Mouse (Mus musculus) kidney, embryonic 15.5 days (tissue): ENCODE measurements around the gene Nkx2-9. TPM values are rescaled to one million over a fixed set of nuclear protein-coding genes. Genes with fewer than 3 reads are reported as not detected.

ENCODE experiments used
- ATAC-seq: fragments of 200-750 bp; cut with Nextera tagmentation; replicated peaks from 2 replicates; pipeline ENCODE4 v1.8.0; 2017; ENCODE audit warnings: moderate TSS enrichment; ENCODE audit not compliant: low FRiP score
- H3K27ac ChIP-seq: fragments of 300-500 bp; sonication (generic); 2 replicates; pipeline ENCODE4 v1.5.1; 2015; ENCODE audit warnings: mild to moderate bottlenecking, inconsistent platforms
- H3K27me3 ChIP-seq: fragments of 300-500 bp; sonication (generic); 2 replicates; pipeline ENCODE4 v1.6.1; 2015; ENCODE audit warnings: inconsistent platforms
- H3K36me3 ChIP-seq: fragments of 300-500 bp; sonication (generic); 2 replicates; pipeline ENCODE4 v1.6.1; 2015; ENCODE audit warnings: inconsistent platforms
- H3K4me1 ChIP-seq: fragments of 300-500 bp; sonication (generic); 2 replicates; pipeline ENCODE4 v1.6.1; 2015; ENCODE audit warnings: inconsistent platforms
- H3K4me2 ChIP-seq: fragments of 300-500 bp; sonication (generic); 2 replicates; pipeline ENCODE4 v1.6.1; 2015; ENCODE audit warnings: moderate library complexity, mild to moderate bottlenecking, inconsistent platforms
- H3K4me3 ChIP-seq: fragments of 300-500 bp; sonication (generic); replicated peaks from 2 replicates; pipeline ENCODE4 v1.5.1; 2015; ENCODE audit warnings: mild to moderate bottlenecking, inconsistent platforms
- H3K9ac ChIP-seq: fragments of 300-500 bp; sonication (generic); 2 replicates; pipeline ENCODE4 v1.6.1; 2015; ENCODE audit warnings: mild to moderate bottlenecking, inconsistent platforms
- H3K9me3 ChIP-seq: fragments of 300-500 bp; sonication (generic); replicated peaks from 2 replicates; pipeline ENCODE4 v1.6.1; 2016; ENCODE audit warnings: inconsistent platforms
- WGBS: fragments of 180-500 bp; shearing (Covaris S2); methylation state at CpG from one replicate; pipeline ENCODE4 v1.1.7; 2015; ENCODE audit warnings: mixed read lengths; 5-methylcytosine and 5-hydroxymethylcytosine counted together
- polyA plus RNA-seq: library from polyadenylated mRNA; unstranded; fragments of >200 nt; fragmentation: Nextera tagmentation; extraction: Ambion mirVana; gene quantifications from 2 replicates; pipeline ENCODE4 v1.2.1, GENCODE M21; 2015

Nkx2-9 gene
- not detected in 2 replicates for polyA plus RNA-seq

GRCm38 (mm10) chr12:56612761-56613437 lies at the start of gene Nkx2-9:
Gene Nkx2-9, minus strand, starts transcription at chr12:56613284.
- WGBS: under 1% methylated on average over 33 of the region's 40 CpGs
- Histone ChIP-seq H3K27ac (no peak within 1 kb of the TSS), H3K27me3 (peaks cover 94% of the 10 kb centered on the region), H3K9me3 (no peaks in the 10 kb centered on the region), H3K36me3 (no peaks in the 10 kb centered on the region), H3K4me3 (peak within 1 kb of the TSS; percentile 34), H3K4me2 (peak within 1 kb of the TSS; percentile 62), H3K9ac (no peak within 1 kb of the TSS), H3K4me1 (peaks cover 20% of the 10 kb centered on the region)
- 0 out of 2 replicates have a peak, but pooled peaks have one; percentile 29 for ATAC-seq

GRCm38 (mm10) chr12:56637181-56637566 lies 24.1 kb upstream of the Nkx2-9 start:
- no peaks in the 10 kb centered on the region for H3K36me3 ChIP-seq
- no peak overlapping the region for H3K27ac ChIP-seq
- H3K4me2 ChIP-seq: peak overlapping the region; percentile 51
- no peak overlapping the region for H3K9ac ChIP-seq
- peak; percentile 52; the same call in 1 of the 2 replicates for ATAC-seq
- 4% methylated on average over 5 of the region's 5 CpGs for WGBS
- peak overlapping the region; percentile 15; the same call in 1 of the 2 replicates for H3K4me3 ChIP-seq
- H3K4me1 ChIP-seq: peaks cover 3% of the 10 kb centered on the region; the same call in 1 of the 2 replicates
- H3K9me3 ChIP-seq: no peaks in the 10 kb centered on the region
- H3K27me3 ChIP-seq: peaks cover 25% of the 10 kb centered on the region

GRCm38 (mm10) chr12:56636534-56637180 lies 23.6 kb upstream of the Nkx2-9 start:
- 0 out of 2 replicates have a peak, but pooled peaks have one; percentile 76 for ATAC-seq
- Histone ChIP-seq H3K27ac (no peak overlapping the region), H3K4me1 (peaks cover 3% of the 10 kb centered on the region; the same call in 1 of the 2 replicates), H3K9ac (no peak overlapping the region), H3K36me3 (no peaks in the 10 kb centered on the region), H3K9me3 (no peaks in the 10 kb centered on the region), H3K27me3 (peaks cover 25% of the 10 kb centered on the region), H3K4me2 (peak overlapping the region; percentile 51), H3K4me3 (peak overlapping the region; percentile 15; the same call in 1 of the 2 replicates)
- WGBS: 18% methylated on average over 14 of the region's 14 CpGs

- Histone ChIP-seq H3K27me3 (peaks cover 89% of the 10 kb centered on the region), H3K36me3 (no peaks in the 10 kb centered on the region), H3K9ac (no peak overlapping the region), H3K27ac (no peak overlapping the region), H3K9me3 (no peaks in the 10 kb centered on the region), H3K4me3 (no peak overlapping the region), H3K4me1 (peaks cover 20% of the 10 kb centered on the region), H3K4me2 (no peak overlapping the region)
- no peak for ATAC-seq
- WGBS: 15% methylated on average over 1 of the region's 1 CpGs
Observed at GRCm38 (mm10) chr12:56616088-56616487, 3.0 kb upstream of the Nkx2-9 start.

GRCm38 (mm10) chr12:56615391-56615790 lies 2.3 kb upstream of the Nkx2-9 start:
- no peak for ATAC-seq
- WGBS: 7% methylated on average over 6 of the region's 6 CpGs
- H3K4me1 ChIP-seq: peaks cover 20% of the 10 kb centered on the region
- H3K9ac ChIP-seq: no peak overlapping the region
- no peaks in the 10 kb centered on the region for H3K36me3 ChIP-seq
- no peak overlapping the region for H3K4me3 ChIP-seq
- H3K27ac ChIP-seq: no peak overlapping the region
- H3K4me2 ChIP-seq: no peak overlapping the region
- H3K9me3 ChIP-seq: no peaks in the 10 kb centered on the region
- peaks cover 90% of the 10 kb centered on the region for H3K27me3 ChIP-seq

GRCm38 (mm10) chr12:56614513-56614912 lies 1.4 kb upstream of the Nkx2-9 start:
- no peak overlapping the region for H3K4me2 ChIP-seq
- H3K27me3 ChIP-seq: peaks cover 90% of the 10 kb centered on the region
- H3K4me3 ChIP-seq: no peak overlapping the region
- H3K36me3 ChIP-seq: no peaks in the 10 kb centered on the region
- H3K27ac ChIP-seq: no peak overlapping the region
- 2% methylated on average over 21 of the region's 21 CpGs for WGBS
- H3K4me1 ChIP-seq: peaks cover 20% of the 10 kb centered on the region
- H3K9me3 ChIP-seq: no peaks in the 10 kb centered on the region
- H3K9ac ChIP-seq: no peak overlapping the region
- ATAC-seq: no peak

GRCm38 (mm10) chr12:56613916-56614510 lies 929 bp upstream of the Nkx2-9 start:
- WGBS: 4% methylated on average over 14 of the region's 14 CpGs
- no peak overlapping the region for H3K4me3 ChIP-seq
- H3K9me3 ChIP-seq: no peaks in the 10 kb centered on the region
- no peaks in the 10 kb centered on the region for H3K36me3 ChIP-seq
- no peak overlapping the region for H3K4me2 ChIP-seq
- H3K4me1 ChIP-seq: peaks cover 20% of the 10 kb centered on the region
- H3K27me3 ChIP-seq: peaks cover 92% of the 10 kb centered on the region
- no peak overlapping the region for H3K9ac ChIP-seq
- no peak overlapping the region for H3K27ac ChIP-seq
- peak; percentile 57; the same call in 1 of the 2 replicates for ATAC-seq

- no peaks in the 10 kb centered on the region for H3K9me3 ChIP-seq
- peaks cover 20% of the 10 kb centered on the region for H3K4me1 ChIP-seq
- no peak overlapping the region for H3K27ac ChIP-seq
- ATAC-seq: no peak
- WGBS: 0% methylated on average over 6 of the region's 6 CpGs
- peak overlapping the region; percentile 21 for H3K4me3 ChIP-seq
- H3K4me2 ChIP-seq: peak overlapping the region; percentile 62
- no peaks in the 10 kb centered on the region for H3K36me3 ChIP-seq
- no peak overlapping the region for H3K9ac ChIP-seq
- peaks cover 94% of the 10 kb centered on the region for H3K27me3 ChIP-seq
Observed at GRCm38 (mm10) chr12:56613438-56613830, 350 bp upstream of the Nkx2-9 start.

GRCm38 (mm10) chr12:56612349-56612735 lies 742 bp downstream of the Nkx2-9 start:
- peak overlapping the region; percentile 34 for H3K4me3 ChIP-seq
- no peak overlapping the region for H3K9ac ChIP-seq
- H3K9me3 ChIP-seq: no peaks in the 10 kb centered on the region
- peak overlapping the region; percentile 62 for H3K4me2 ChIP-seq
- peaks cover 94% of the 10 kb centered on the region for H3K27me3 ChIP-seq
- under 1% methylated on average over 10 of the region's 10 CpGs for WGBS
- no peaks in the 10 kb centered on the region for H3K36me3 ChIP-seq
- 0 out of 2 replicates have a peak, but pooled peaks have one; percentile 10 for ATAC-seq
- peaks cover 20% of the 10 kb centered on the region for H3K4me1 ChIP-seq
- H3K27ac ChIP-seq: no peak overlapping the region

GRCm38 (mm10) chr12:56611504-56612348 lies 1.4 kb downstream of the Nkx2-9 start:
- under 1% methylated on average over 57 of the region's 57 CpGs for WGBS
- Histone ChIP-seq H3K9ac (no peak overlapping the region), H3K27me3 (peaks cover 99% of the 10 kb centered on the region), H3K4me3 (peak overlapping the region; percentile 34), H3K4me2 (peak overlapping the region; percentile 62), H3K4me1 (peaks cover 20% of the 10 kb centered on the region), H3K9me3 (no peaks in the 10 kb centered on the region), H3K36me3 (no peaks in the 10 kb centered on the region), H3K27ac (no peak overlapping the region)
- ATAC-seq: peak; percentile 53

- H3K36me3 ChIP-seq: no peaks in the 10 kb centered on the region
- no peak overlapping the region for H3K27ac ChIP-seq
- H3K9ac ChIP-seq: no peak overlapping the region
- ATAC-seq: no peak
- 9% methylated on average over 6 of the region's 6 CpGs for WGBS
- H3K4me2 ChIP-seq: no peak overlapping the region
- peaks cover 20% of the 10 kb centered on the region for H3K4me1 ChIP-seq
- H3K27me3 ChIP-seq: peaks cover 100% of the 10 kb centered on the region
- no peaks in the 10 kb centered on the region for H3K9me3 ChIP-seq
- no peak overlapping the region for H3K4me3 ChIP-seq
Observed at GRCm38 (mm10) chr12:56610851-56611250, 2.2 kb downstream of the Nkx2-9 start.
